Mouse (Mus musculus): ENCODE measurements around the gene Sprr2e. TPM values are rescaled to one million over a fixed set of nuclear protein-coding genes. Genes with fewer than 3 reads are reported as not detected.

Gene Sprr2e
- polyA plus RNA-seq (2012; rRNA removed) = not detected in 2 replicates

DNA sequence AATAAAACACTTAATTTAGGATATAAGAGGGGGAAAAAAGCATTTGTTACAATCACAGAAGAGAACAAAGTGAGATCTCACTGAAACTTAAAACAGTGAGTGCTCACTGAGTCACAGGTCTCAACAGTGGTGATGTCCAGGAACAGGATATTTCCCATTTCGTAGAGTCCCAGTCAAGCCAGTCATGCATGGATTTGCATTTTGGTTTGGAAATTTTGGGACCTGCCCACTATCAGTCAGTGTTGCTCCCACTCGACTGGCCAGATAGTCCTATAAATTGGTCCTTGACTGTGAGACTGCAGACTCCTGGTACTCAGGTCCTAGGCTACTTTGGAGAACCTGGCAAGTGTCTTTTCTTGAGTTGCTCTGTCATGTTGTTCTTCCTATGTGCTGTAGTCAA, at the start of gene Sprr2e:
TSS of gene Sprr2e (plus strand) at position 301 of the 400 bp plus-strand sequence.

DNA sequence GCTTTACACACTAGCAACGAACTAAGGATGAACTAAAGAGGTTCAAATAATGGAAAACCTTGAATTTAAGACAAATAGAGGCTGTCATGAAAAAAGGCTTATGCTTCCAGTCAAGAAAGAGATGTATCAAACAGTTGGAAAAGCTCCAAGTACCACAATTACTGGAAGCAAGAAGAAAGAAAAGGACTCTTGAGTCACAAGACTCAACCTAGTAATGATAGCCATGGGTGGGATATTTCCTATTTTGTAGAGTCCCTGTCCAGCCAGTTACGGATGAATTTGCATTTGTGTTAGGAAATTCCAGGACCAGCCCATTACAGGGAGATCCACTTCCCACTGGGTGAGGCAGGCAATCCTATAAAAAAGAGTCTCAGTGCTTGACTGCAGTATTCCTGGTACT, 35.6 kb upstream of the Sprr2e start, which contains the start of gene Sprr2b:
TSS of gene Sprr2b (plus strand) at position 301 of the 400 bp plus-strand sequence.

DNA sequence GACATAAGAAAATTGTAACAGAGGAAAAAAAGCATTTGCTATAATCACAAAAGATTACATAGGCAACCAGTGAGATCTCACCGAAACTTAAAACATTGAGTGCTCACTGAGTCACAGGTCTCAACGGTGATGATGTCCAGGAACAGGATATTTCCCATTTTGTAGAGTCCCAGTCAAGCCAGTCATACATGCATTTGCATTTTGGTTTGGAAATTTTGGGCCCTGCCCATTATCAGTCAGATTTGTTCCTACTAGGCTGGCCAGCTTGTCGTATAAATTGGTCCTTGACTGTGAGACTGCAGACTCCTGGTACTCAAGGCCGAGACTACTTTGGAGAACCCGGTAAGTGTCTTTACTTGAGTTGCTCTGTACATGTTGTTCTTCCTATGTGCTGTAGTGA, 13.1 kb upstream of the Sprr2e start, which contains the start of gene Sprr2d:
TSS of gene Sprr2d (plus strand) at position 301 of the 400 bp plus-strand sequence.

DNA sequence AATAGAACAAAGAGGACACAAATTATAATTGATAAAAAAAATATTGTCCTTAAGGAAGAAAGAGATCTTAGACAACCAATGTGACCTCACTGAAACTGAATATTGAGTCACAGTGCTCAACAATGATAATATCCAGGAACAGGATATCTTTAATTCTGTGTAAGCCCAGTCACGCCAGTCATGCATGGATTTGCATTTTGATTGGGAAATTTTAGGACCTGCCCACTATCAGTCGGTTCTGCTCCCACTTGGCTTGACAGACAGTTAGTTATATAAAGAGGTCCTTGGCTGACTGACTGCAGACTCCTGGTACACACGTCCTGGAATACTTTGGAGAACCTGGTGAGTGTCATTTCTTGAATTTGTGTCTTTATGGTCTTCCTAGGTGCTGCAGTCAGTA, 12.9 kb downstream of the Sprr2e start, which contains the start of gene Sprr2f:
TSS of gene Sprr2f (plus strand) at position 301 of the 400 bp plus-strand sequence.

DNA sequence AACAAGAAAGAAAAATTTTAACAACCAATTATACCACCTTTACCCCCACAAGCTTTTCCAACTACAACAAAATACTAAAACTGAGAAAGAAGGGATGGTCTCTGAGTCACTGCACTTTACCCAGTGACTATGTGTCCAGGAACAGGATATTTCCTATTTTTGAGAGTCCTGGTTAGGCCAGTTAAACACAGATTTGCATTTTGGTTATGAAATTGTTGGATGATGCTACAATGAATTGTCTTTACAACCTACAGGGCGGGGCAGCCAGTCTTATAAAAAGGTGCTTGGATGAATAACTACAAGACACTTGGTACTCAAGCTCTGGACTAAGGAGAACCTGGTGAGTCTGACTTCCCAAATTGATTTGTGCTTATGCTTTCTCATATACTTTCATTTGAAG, 33.4 kb downstream of the Sprr2e start, which contains the start of gene Sprr2h:
TSS of gene Sprr2h (plus strand) at position 301 of the 400 bp plus-strand sequence.

Other genes starting within 250 kb of the Sprr2e start
- not detected in 2 replicates for gene Prr9, start 228.2 kb upstream of the Sprr2e start, polyA plus RNA-seq (2012; rRNA removed)
- not detected in 2 replicates for gene Lelp1, start 209.4 kb upstream of the Sprr2e start, polyA plus RNA-seq (2012; rRNA removed)
- 0.02 TPM in 1 of 2 replicates, not detected in the other for gene Sprr2a1, start 136.3 kb upstream of the Sprr2e start, polyA plus RNA-seq (2012; rRNA removed)
- gene Sprr2a2, start 136.2 kb upstream of the Sprr2e start, polyA plus RNA-seq (2012; rRNA removed) = 1.4 and 1.5 TPM in 2 replicates
- gene Sprr2a3, start 66.7 kb upstream of the Sprr2e start, polyA plus RNA-seq (2012; rRNA removed) = not detected in 2 replicates
- gene Sprr2b, start 35.5 kb upstream of the Sprr2e start, polyA plus RNA-seq (2012; rRNA removed) = not detected in 2 replicates
- not detected in 2 replicates for gene Sprr2d, start 13.0 kb upstream of the Sprr2e start, polyA plus RNA-seq (2012; rRNA removed)
- gene Sprr2f, start 13.0 kb downstream of the Sprr2e start, polyA plus RNA-seq (2012; rRNA removed) = not detected in 2 replicates
- gene Sprr2h, start 33.5 kb downstream of the Sprr2e start, polyA plus RNA-seq (2012; rRNA removed) = not detected in 2 replicates
- gene Sprr2i, start 55.8 kb downstream of the Sprr2e start, polyA plus RNA-seq (2012; rRNA removed) = not detected in 2 replicates
- not detected in 2 replicates for gene Sprr2j-ps, start 65.9 kb downstream of the Sprr2e start, polyA plus RNA-seq (2012; rRNA removed)
- 2.8 and 5.1 TPM in 2 replicates for gene Gm9774, start 77.3 kb downstream of the Sprr2e start, polyA plus RNA-seq (2012; rRNA removed)
- not detected in 2 replicates for gene Sprr2k, start 80.4 kb downstream of the Sprr2e start, polyA plus RNA-seq (2012; rRNA removed)
- gene Sprr1b, start 86.6 kb downstream of the Sprr2e start, polyA plus RNA-seq (2012; rRNA removed) = not detected in 2 replicates
- not detected in 2 replicates for gene Sprr3, start 106.6 kb downstream of the Sprr2e start, polyA plus RNA-seq (2012; rRNA removed)
- gene Sprr1a, start 133.8 kb downstream of the Sprr2e start, polyA plus RNA-seq (2012; rRNA removed) = 0.08 and 0.10 TPM in 2 replicates
- not detected in 2 replicates for gene Sprr4, start 148.3 kb downstream of the Sprr2e start, polyA plus RNA-seq (2012; rRNA removed)
- not detected in 2 replicates for gene 2310046K23Rik, start 182.4 kb downstream of the Sprr2e start, polyA plus RNA-seq (2012; rRNA removed)
- 0.02 and 0.04 TPM in 2 replicates for gene Ivl, start 221.6 kb downstream of the Sprr2e start, polyA plus RNA-seq (2012; rRNA removed)
- not detected in 2 replicates for gene Smcp, start 236.9 kb downstream of the Sprr2e start, polyA plus RNA-seq (2012; rRNA removed)